Mouse (Mus musculus): ENCODE results near the gene Col15a1.

- TF ChIP-seq POLR2AphosphoS2 (IDR thresholded peaks at IDR 0.05; ENCODE audit: insufficient read length, low read depth) (no peak), MAX (IDR thresholded peaks at IDR 0.05; ENCODE audit: low read depth) (no peak), USF1 (IDR thresholded peaks at IDR 0.05; ENCODE audit: low read depth) (no peak), POLR2A (IDR thresholded peaks at IDR 0.05; ENCODE audit: insufficient read length, low read depth) (no peak), E2F4 (IDR thresholded peaks at IDR 0.05; ENCODE audit: insufficient read depth) (no peak), TCF12 (IDR thresholded peaks at IDR 0.05; ENCODE audit: insufficient read depth, poor library complexity, severe bottlenecking) (no peak), MYOD1 (IDR thresholded peaks at IDR 0.05; ENCODE audit: control insufficient read depth in 1 of 3, insufficient read length in 2 of 3, low read depth in 2 of 3) (no peak), MYOG (IDR thresholded peaks at IDR 0.05; ENCODE audit: control insufficient read depth in 1 of 3, insufficient read depth in 1 of 3, insufficient read length in 2 of 3, low read depth in 2 of 3) (no peak), CEBPB (IDR thresholded peaks at IDR 0.05; ENCODE audit: insufficient read depth, poor library complexity, severe bottlenecking) (no peak)
Measured at GRCm38 (mm10) chr4:47228945-47229344, 21.0 kb downstream of the Col15a1 start.

Measured in myocyte (in vitro differentiated cells).